Mouse (Mus musculus): Measurements from ENCODE around the gene Fbxo4.

DNA sequence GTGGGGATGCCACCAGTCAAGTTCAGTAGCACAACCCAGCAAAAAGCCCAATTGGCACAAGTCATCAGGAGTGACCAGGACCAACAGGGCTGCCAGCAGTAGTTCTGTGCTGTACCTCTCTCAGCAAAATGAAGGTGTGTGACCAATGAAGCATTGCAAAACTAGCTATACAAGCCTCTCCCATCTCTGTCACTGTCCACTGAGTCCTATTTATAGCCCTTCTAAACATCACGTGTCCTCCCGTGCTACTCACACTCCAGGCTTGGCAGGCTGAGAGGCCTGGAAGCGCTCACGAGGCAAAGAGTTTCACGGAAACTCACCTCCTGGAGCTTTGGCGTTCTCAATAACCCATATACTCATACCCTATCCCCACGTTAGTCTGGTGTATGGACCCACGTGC lies 17.1 kb downstream of the Fbxo4 start:
- TF ChIP-seq CTCF (IDR thresholded peaks at IDR 0.05; ENCODE audit: control insufficient read depth, insufficient read depth, insufficient read length): no peak
- TF ChIP-seq CEBPB (IDR thresholded peaks at IDR 0.05; ENCODE audit: low read depth): no peak
- TF ChIP-seq USF1 (IDR thresholded peaks at IDR 0.05; ENCODE audit: low read depth): no peak
- no peak for TF ChIP-seq MAX (IDR thresholded peaks at IDR 0.05)

Measured in C2C12 (cell line).